ENCODE assay signal across 17 mouse cellular contexts in the genomic region with DNA sequence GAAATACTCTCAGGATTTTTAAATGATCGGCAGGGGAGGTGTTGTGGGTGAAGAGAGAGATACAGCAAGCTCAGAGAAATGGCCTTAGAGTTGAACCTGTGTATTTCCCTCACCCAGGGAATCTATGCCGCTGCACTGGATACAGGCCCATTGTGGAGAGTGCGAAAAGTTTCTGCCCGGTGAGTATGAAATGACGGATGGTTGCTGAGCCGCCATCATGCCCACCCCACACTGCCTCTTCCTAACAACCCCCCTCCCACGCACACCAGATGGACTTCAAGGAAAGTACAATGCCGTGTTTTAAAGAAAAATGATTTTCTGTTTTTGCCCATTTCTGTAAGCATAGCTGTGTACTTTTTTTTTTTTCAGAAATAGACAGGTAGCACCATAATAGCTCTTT. TPM values are rescaled to one million over a fixed set of nuclear protein-coding genes. Genes with fewer than 3 reads are reported as not detected.
DNase-seq lines count a peak whose midpoint lies in the region.
"Had no signal": no experiment of that assay in that cellular context is flagged by ENCODE, and none has a peak within 500 bp of the region (broad histone marks: within the 10 kb centered on the region; RNA-seq: fewer than 3 reads in every experiment).

No protein-coding gene starts in this region.

- DNase-seq in heart, adult 11 months: peak; percentile 57
- DNase-seq in heart, postnatal 14 days: no peak
- DNase-seq in right cerebral cortex, adult 18-20 months: peak; percentile 10
- no peak for DNase-seq in right cerebral cortex, postnatal 4 days
- DNase-seq in brain, adult 2 months (ENCODE audit: low read depth, low spot score): peak; percentile 36
- DNase-seq: adrenal gland, adult 8-10 months; adrenal gland, postnatal 14 days; adrenal gland, postnatal 36 days; B cell, adult 2 months; cerebellum, adult 11 months; cerebellum, adult 18-20 months; cerebellum, adult 8-10 months; cerebellum, adult 9-11 months; cerebellum, postnatal 14 days; cerebellum, postnatal 36 days; embryo, embryonic 11 days had no signal

- intact Hi-C loops in heart, postnatal 14 days (cut with DNase I): no loop called here

RNA-seq across cellular contexts. Expression of gene Aox3, which starts 12.0 kb away (rescaled TPM):
- total RNA-seq in heart, postnatal 14 days (2021): 1 to 10 TPM in 1 of 2 experiments, under 1 TPM in 1; 0.29 to 1.5 TPM
- total RNA-seq: common myeloid progenitor, adult 5-6 weeks had no signal

Comparison
In these comparisons a context has a peak if more than half of its experiments do, and no peak if none do; other contexts are left out.
1. DNase-seq: peak in heart, adult 11 months (single experiment), right cerebral cortex, adult 18-20 months (single experiment) and brain, adult 2 months (single experiment); none in heart, postnatal 14 days (0 of 2) and right cerebral cortex, postnatal 4 days (single experiment).